Mouse (Mus musculus) adrenal gland (tissue): ENCODE data around the gene Mon1b.

Source experiments
- intact Hi-C: fragments of 180-260 bp; cut with DNase I; formaldehyde crosslinking; loops from one replicate; pipeline ENCODE4 v1.15.1; 2025

Mon1b gene

DNA sequence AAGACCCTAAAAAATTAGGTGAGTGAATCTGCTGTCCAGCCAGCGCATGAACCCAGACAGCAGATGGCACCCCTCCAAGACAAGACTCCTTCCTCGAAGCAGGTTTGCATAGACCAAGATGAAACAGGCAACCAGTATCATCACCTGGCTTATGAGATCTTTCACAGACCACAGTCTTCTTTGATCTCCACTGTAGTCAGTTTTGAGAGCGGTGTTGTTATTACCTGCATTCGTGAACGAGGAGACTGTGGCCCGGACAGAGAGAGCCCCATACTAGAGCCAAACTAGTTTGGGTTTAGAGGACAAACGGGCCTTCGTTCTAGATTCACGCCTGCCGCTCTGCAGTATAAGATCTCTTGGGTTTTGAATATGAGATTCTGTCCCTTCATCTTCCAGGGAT lies 34.5 kb downstream of the Mon1b start:
- intact Hi-C loops, result loop anchor here (10.0 kb wide), 1 partner anchor 695 kb away; no protein-coding TSS in a partner anchor

DNA sequence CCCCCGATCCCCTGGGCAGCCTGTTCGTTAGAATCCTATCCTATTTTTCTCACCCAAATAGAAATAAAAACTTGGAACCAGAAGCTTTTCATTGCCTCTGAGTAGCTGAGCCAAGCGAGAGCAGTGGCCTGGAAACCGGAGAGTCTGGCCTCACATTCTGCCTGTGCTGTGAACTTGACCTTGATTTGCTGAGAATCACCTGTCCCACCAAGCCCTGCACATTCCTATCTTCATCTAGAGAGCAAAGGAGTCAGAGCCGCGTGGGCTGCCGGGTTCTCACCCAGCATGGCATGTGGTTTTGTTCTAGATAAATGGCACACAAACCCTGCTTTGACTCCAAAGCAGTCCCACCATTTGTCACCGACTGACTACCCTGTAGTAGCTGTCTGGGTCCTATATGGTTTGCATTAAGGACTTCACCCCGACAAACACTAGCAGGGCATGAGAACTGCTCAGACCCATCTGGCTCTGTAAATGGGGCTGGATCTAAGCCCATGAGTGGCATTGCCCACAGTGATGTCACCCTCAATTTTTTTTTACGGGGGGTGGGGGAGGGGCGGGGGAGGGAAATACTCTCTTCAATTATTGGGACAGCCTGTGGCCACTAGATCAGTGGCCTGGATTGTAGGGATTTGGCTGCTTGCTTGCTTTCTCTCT lies 37.3 kb downstream of the Mon1b start:
- intact Hi-C loops, result no loop called here

DNA sequence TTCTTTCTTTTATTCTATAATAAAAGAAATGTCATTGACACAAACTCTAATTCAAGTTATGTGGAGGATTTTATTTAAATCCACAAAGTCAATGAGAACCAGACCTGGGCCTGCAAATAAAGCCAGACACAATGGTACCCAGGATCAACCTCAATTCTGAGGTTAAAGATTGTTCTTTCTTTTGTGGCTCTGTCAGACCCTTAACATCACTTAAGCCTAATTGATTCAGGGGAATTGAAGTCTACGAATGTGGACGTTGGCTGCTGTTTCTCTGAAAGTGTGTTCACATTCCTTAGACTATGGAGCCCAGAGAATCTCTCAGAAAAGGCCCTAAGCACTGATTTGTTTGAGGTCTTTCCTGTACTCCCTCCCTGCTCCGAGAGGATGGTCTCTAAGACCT lies 37.9 kb downstream of the Mon1b start:
- intact Hi-C loops, result no loop called here

DNA sequence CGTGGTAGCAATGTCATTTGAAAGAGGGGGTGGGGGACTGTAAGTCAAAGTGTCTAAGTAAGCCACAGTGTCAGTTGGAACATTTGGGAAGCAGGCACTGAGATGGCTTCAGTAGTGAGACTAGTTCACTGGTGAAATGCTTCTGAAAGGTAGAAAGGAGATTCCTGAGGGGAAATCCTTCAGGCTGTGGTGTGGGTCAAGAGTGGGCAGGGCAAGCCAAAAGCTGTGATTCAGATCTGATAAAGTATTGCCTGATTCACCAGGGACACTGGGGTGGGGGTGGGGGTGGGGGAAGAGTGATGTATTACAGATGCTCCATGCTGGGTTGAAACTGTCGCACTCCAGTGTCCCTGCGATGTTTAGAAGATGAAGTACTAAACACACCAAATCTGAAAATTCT lies 39.2 kb downstream of the Mon1b start:
- intact Hi-C loops, result no loop called here

DNA sequence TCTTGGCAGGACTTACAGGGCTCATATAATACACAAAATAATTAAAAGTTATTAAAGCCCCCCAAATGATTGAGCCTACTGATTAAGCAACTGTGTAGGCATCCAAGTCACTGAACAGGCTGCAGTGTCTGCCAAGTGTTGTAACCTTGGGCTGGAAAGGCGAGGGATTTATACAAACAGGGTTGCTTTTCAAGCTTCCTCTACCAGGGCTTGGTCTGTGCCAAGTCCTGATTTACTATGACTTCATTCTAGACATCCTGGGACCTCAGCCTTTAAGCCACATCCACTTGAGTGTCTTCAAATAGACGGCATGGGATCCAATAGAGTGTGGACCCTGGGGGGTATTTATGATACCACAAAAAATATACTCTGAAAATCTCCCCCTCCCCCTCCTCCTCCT lies 39.9 kb downstream of the Mon1b start:
- intact Hi-C loops, result no loop called here

DNA sequence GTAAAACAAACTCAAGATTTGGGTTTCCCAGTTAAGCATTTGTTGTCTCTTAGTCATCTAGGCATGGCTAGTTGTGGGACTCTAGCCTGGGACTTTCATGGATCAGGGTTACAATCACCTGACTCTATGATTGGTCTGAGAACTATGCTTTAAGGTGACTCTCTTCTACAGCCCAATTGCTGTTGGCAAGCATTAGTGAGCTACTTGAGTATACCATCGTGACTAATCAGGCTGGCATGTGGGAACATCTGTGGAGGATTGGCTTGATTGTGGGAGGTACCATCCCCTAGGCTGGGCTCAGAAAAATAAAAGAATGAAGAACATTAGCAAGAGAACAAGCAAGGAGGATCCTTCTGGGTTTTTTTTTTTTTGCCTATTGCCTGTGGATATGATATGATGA lies 41.4 kb downstream of the Mon1b start:
- intact Hi-C loops, result no loop called here

DNA sequence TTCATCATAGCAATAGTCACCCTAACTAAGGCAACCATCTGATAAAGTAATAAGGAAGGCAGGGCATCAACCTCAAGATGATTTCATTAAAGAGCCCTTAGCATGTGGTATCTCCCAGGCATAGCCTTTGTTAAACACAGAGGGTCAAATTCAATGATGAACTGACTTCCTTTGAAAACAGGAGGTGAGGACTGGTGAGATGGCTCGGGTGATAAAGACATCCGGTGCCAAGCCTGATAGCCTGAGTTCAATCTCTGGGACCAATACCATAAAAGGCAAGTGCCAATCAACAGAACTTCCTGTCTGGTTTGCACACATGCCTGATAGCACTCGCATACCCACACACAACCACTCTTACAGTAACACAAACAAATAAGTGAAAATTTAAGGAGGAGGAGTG lies 44.0 kb downstream of the Mon1b start:
- intact Hi-C loops, result no loop called here

DNA sequence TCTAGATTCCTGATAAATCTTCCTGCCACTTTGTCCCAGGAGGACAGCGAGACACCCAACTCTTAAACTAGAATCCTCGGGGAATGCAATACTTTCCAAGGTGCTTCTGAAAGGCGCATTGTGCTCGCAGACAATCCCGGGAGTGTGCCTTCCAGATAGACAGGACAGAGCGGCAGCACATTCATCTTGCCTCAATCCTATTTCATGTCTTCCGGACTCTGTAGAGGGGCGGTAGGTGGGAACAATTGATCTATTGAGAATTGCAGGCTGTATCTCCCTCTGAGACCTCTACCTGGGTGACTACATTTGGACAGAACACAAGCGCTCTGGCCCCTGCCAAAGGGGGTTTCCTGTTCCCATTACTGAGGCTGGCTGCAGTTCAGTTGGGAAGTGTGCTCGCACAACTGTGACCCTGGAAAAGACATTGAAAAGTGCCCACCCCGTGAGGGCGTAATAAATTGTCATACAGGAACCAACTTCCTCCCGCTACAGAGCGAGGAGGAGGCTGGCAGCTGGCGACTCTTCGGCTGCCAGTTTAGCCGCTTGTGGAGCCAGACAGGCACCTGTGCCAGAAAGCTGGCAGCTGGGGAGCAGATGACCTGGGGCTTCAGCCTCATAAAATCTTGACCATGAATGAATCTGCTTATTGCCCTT lies 52.6 kb downstream of the Mon1b start:
- intact Hi-C loops, result no loop called here

DNA sequence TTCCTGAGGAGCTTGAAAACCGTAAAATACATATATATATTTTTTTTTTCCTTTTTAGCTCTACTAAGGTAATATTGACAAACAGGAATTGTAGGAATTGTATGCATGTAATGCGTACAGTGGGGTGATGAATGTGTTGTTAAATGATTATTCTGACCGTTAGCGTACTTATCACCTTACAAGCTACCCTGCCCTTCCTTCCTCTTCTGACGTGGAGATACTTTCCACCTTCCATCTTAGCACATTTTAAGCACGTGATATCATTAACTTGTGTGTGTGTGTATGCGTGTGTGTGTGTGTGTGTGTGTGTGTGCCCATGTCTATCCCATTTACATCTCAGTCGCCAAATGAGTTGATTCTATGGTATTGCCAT lies 53.1 kb downstream of the Mon1b start:
- intact Hi-C loops, result no loop called here

DNA sequence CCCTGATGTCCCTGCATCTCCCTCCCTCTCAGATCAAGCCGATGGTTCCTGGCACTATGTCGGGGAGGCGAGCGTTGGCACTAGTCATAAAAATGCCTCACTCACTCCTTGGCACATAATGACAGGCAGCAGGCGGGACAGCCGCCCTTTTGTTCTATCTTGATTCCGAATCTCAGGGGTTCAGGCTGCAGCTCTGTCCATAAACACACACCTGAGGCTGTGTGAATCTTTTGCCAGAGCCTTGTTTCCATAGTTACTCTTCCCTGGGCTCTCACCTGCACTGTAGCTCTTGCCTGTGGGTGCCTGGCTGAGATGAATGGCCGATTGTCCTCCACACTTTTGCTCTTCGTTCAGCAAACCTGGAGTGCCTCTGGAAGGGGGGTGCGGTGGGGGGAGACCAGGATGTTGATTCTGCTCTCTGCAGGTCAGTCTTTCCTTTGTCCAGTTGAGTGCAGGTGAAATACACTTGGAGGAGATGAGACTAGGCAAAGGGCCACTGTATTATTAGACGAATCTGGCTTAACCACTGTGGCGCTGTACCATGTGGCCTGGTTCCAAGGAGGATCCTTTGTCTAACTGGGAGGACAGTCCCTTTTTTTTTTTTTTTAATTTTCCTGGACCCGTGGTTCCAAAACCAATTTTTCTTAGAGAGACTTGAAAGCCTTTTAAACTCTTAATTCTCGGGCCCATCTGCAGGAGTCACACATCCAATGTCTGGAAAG lies 56.4 kb downstream of the Mon1b start:
- intact Hi-C loops, result no loop called here
